Mouse (Mus musculus) olfactory bulb, adult 2 months (tissue): Measurements from ENCODE around the gene Eri2. TPM values are rescaled to one million over a fixed set of nuclear protein-coding genes. Genes with fewer than 3 reads are reported as not detected.

ENCODE experiments used
- H3K27ac ChIP-seq: fragments of 200-500 bp; 2 replicates; pipeline ENCODE4 v1.5.1; 2012; ENCODE audit warnings: low read depth, low read length; ENCODE audit not compliant: insufficient read depth
- H3K4me1 ChIP-seq: fragments of 200-500 bp; 2 replicates; pipeline ENCODE4 v1.6.1; 2012; ENCODE audit warnings: low read length; ENCODE audit not compliant: control insufficient read depth, insufficient read depth
- H3K4me3 ChIP-seq: fragments of 200-500 bp; 2 replicates; pipeline ENCODE4 v1.5.1; 2012; ENCODE audit warnings: mild to moderate bottlenecking, low read depth, low read length, moderate library complexity; ENCODE audit not compliant: insufficient read depth
- CTCF ChIP-seq: fragments of 200-500 bp; IDR thresholded peaks from 2 replicates; pipeline ENCODE4 v1.5.1; 2012; ENCODE audit warnings: low read depth, mild to moderate bottlenecking, low read length, moderate library complexity; ENCODE audit not compliant: insufficient read depth
- POLR2A ChIP-seq: fragments of 200-500 bp; IDR thresholded peaks from 2 replicates; pipeline ENCODE4 v1.6.1; 2012; ENCODE audit warnings: mild to moderate bottlenecking, low read depth, low read length, moderate library complexity; ENCODE audit not compliant: insufficient read depth
- WGBS: fragments of 180-500 bp; shearing (Covaris S2); methylation state at CpG from one replicate; pipeline ENCODE4 v1.1.7; 2018; 5-methylcytosine and 5-hydroxymethylcytosine counted together
- polyA plus RNA-seq: library from polyadenylated mRNA; stranded (reverse); fragments of >200 nt; gene quantifications from 2 replicates; pipeline ENCODE4 v1.2.4, GENCODE M21; 2012; ENCODE audit warnings: low replicate concordance; ENCODE audit not compliant: missing spikeins, insufficient read depth, insufficient read length

Eri2 gene
- polyA plus RNA-seq, 1 experiment = not detected

GRCm38 (mm10) chr7:119794251-119794638 lies 387 bp upstream of the Eri2 start:
- peaks cover 5% of the 10 kb centered on the region for H3K4me1 ChIP-seq
- H3K27ac ChIP-seq = no peak overlapping the region
- TF ChIP-seq POLR2A = no peak
- no peak for TF ChIP-seq CTCF
- under 1% methylated on average over 21 of the region's 21 CpGs for WGBS
- peak overlapping the region; percentile 89 for H3K4me3 ChIP-seq

GRCm38 (mm10) chr7:119789024-119789423 lies 4.8 kb downstream of the Eri2 start:
- H3K4me3 ChIP-seq = no peak overlapping the region
- no peaks in the 10 kb centered on the region for H3K4me1 ChIP-seq
- no peak overlapping the region for H3K27ac ChIP-seq
- TF ChIP-seq CTCF (no peak), POLR2A (no peak)
- 93% methylated on average over 3 of the region's 3 CpGs for WGBS

GRCm38 (mm10) chr7:119784908-119785307 lies 8.9 kb downstream of the Eri2 start:
- H3K27ac ChIP-seq = no peak overlapping the region
- TF ChIP-seq CTCF (no peak), POLR2A (no peak)
- H3K4me3 ChIP-seq = no peak overlapping the region
- 93% methylated on average over 5 of the region's 5 CpGs for WGBS
- H3K4me1 ChIP-seq = no peaks in the 10 kb centered on the region

- no peaks in the 10 kb centered on the region for H3K4me1 ChIP-seq
- 96% methylated on average over 2 of the region's 2 CpGs for WGBS
- H3K4me3 ChIP-seq = no peak overlapping the region
- TF ChIP-seq POLR2A (no peak), CTCF (no peak)
- H3K27ac ChIP-seq = no peak overlapping the region
Measured at GRCm38 (mm10) chr7:119783453-119783852, 10.4 kb downstream of the Eri2 start.

GRCm38 (mm10) chr7:119769895-119770294 lies 24.0 kb downstream of the Eri2 start:
- no peak for TF ChIP-seq CTCF
- WGBS = 96% methylated on average over 8 of the region's 8 CpGs
- no peak overlapping the region for H3K4me3 ChIP-seq
- no peaks in the 10 kb centered on the region for H3K4me1 ChIP-seq
- no peak overlapping the region for H3K27ac ChIP-seq

- TF ChIP-seq CTCF = no peak
- no peak for TF ChIP-seq POLR2A
Measured at GRCm38 (mm10) chr7:119766996-119767395, 26.9 kb downstream of the Eri2 start.

GRCm38 (mm10) chr7:119764377-119764776 lies 29.5 kb downstream of the Eri2 start:
- Histone ChIP-seq H3K27ac (no peak overlapping the region), H3K4me1 (no peaks in the 10 kb centered on the region), H3K4me3 (no peak overlapping the region)
- TF ChIP-seq POLR2A = no peak
- TF ChIP-seq CTCF = no peak
- WGBS = 86% methylated on average over 3 of the region's 3 CpGs

More at GRCm38 (mm10) chr7:119766996-119767395, 26.9 kb downstream of the Eri2 start:
- 67% methylated on average over 6 of the region's 6 CpGs for WGBS
- no peak overlapping the region for H3K4me3 ChIP-seq
- H3K27ac ChIP-seq = no peak overlapping the region
- H3K4me1 ChIP-seq = no peaks in the 10 kb centered on the region

GRCm38 (mm10) chr7:119762166-119762697 lies 31.6 kb downstream of the Eri2 start:
- H3K4me3 ChIP-seq = no peak overlapping the region
- TF ChIP-seq POLR2A = no peak
- no peak for TF ChIP-seq CTCF
- WGBS = 56% methylated on average over 4 of the region's 4 CpGs
- H3K4me1 ChIP-seq = no peaks in the 10 kb centered on the region
- H3K27ac ChIP-seq = no peak overlapping the region

- WGBS = 89% methylated on average over 11 of the region's 11 CpGs
- Histone ChIP-seq H3K4me3 (no peak within 1 kb of the TSS), H3K27ac (no peak within 1 kb of the TSS), H3K4me1 (no peaks in the 10 kb centered on the region)
- TF ChIP-seq CTCF (no peak), POLR2A (no peak)
Measured at GRCm38 (mm10) chr7:119760527-119760951, 33.3 kb downstream of the Eri2 start, which contains the start of gene Acsm3. Gene Acsm3 (plus strand): TSS chr7:119760923.

- WGBS = 92% methylated on average over 1 of the region's 1 CpGs
- Histone ChIP-seq H3K4me3 (no peak overlapping the region), H3K27ac (no peak overlapping the region), H3K4me1 (no peaks in the 10 kb centered on the region)
- no peak for TF ChIP-seq POLR2A
- no peak for TF ChIP-seq CTCF
Measured at GRCm38 (mm10) chr7:119753696-119754095, 40.2 kb downstream of the Eri2 start.
